Mouse (Mus musculus): ENCODE data around the gene Mmp8.

The Mmp8 gene

GRCm38 (mm10) chr9:7593272-7593812, 35.1 kb downstream of the Mmp8 start:
- DNase-seq (ENCODE audit: low spot score) = no peak

DNA sequence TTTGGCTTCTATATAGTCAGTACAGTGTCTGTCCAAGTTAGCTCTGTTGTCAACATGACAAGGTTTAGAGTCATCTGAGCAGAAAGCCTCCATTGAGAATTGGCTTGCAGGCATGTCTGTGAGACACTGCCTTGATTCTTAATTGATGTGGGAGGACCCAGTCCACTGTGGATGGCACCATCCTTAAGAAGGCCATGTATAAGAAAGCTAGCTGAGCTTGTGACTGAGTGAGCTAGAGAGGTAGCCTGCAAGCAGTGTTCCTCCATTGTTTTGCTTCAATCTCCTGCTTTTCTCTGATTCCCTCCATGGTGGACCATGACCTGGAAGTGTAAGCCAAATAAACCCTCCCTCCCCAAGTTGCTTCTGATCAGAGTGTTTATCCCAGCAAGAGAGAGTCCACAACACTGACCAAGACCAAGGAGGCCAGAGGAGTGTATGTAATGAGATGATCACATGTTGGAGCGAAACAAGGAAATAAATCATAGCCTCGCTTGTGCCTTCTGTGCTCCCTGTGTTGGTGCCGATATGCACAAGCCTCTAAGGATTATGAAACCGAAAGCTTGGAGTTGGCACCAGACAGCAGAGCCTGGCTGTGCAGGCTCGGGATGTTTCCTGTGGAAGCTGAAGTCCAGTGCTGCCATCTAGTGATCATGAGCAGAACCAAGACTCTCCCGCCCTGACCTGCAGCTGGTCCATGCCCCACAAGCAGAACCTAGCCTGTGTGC, 36.7 kb downstream of the Mmp8 start:
- DNase-seq (ENCODE audit: low spot score) = peak; percentile 19

- DNase-seq (ENCODE audit: low spot score) = no peak
These were observed 44.9 kb downstream of the Mmp8 start for GRCm38 (mm10) chr9:7602982-7603742.

GRCm38 (mm10) chr9:7604005-7604404, 45.7 kb downstream of the Mmp8 start:
- DNase-seq (ENCODE audit: low spot score) = no peak

GRCm38 (mm10) chr9:7605638-7606037, 47.4 kb downstream of the Mmp8 start:
- no peak for DNase-seq (ENCODE audit: low spot score)
